Mouse (Mus musculus) cerebellum, postnatal 10 days (tissue): ENCODE measurements at regions not wholly inside any gene's neighbourhood (a gene's known extent, or its start where the extent isn't known, plus 50 kb on each side); places are given as distances from the start of the nearest gene placed in this dataset.

Experiments used
- DNase-seq, 2 experiments: peaks; one replicate each; pipeline ENCODE4 v3.0.0; 2021; ENCODE audit warnings: mixed read lengths in 2 of 2

DNA sequence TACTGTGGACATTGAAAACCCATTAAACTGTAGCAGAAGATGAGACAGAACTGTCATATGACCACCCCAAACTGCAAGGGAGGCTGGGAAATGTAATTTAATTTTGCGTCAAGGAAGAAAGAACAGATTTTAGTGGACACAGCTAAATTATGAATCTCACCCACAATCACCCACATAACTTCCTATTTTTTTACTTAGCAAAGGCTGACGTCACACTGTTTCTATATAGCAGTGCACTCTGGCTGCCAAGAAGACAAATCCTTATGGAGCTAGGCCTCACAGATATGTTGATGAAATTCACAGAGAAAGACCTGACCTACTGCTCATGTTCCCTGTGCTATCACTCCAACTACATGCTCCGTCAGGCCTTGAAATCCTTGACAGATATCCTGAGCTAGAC lies 118.5 kb upstream of the Lmo4 start:
- DNase-seq, result no peak

- DNase-seq, result peak in 1 of 2 experiments; percentile 6
Measured at GRCm38 (mm10) chr3:144319468-144320205, 114.6 kb upstream of the Lmo4 start.

GRCm38 (mm10) chr3:144318761-144319467 lies 113.9 kb upstream of the Lmo4 start:
- DNase-seq, result peak; percentile 76 to 78

DNA sequence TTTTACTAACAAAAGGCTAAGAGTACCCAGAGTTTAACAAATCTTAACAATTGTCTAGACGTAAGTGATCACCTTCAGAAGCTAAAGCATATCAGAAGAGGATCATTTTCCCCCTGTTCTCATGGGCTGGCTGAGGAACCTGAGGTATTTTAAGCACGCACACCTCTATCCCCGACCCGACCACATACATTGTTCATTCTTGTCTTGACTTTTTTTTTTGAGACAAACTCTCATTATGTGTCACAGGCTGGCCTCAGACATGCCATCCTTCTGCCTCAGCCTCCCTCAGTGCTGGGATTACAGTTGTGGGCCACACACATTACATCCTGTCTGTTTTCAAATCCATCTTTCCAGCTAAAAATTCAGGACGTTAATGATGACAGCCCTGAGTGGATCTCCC lies 105.7 kb upstream of the Lmo4 start:
- no peak for DNase-seq

GRCm38 (mm10) chr3:144308616-144309015 lies 103.6 kb upstream of the Lmo4 start:
- DNase-seq, result no peak

- no peak for DNase-seq
Measured at GRCm38 (mm10) chr3:144307557-144307956, 102.5 kb upstream of the Lmo4 start.

DNA sequence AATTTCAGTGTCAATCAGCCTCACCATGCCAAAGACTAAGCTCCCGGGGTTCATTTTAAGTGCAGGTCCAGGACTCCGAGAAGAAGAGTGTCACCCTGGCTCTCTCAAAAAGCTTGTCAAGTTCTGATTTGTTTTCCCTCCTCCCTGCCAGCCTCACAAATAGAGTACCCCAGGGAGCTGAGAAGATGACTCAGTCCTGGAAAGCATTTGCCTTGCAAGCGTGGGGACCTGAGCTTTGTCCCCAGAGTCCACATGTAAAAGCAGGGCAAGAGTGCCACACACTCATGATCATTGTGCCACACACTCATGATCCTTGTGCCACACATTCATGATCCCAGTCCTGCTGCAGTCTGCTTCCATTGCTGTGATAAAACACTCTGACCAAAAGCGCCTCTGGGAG lies 100.4 kb upstream of the Lmo4 start:
- no peak for DNase-seq

- no peak for DNase-seq
Measured at GRCm38 (mm10) chr3:144304924-144305323, 99.9 kb upstream of the Lmo4 start.

DNA sequence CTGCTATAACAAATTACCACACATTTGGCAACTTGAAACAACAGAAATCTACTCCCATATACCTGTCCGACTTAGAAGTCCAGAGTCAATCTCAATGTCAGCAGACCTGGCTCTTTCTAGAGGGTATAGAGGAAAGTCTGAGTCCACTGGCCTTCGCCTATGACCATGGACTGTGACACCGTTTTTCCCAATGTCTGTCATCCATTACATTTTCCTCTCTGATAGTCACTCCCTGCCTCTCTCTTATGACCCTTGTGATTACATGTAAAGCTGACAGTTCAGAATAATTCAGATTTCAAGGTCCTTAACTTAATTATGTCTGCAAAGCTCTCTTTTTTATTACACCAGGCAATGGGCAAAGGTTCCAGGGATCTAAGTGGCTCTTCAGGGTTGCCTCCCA lies 97.6 kb upstream of the Lmo4 start:
- DNase-seq, result no peak

DNA sequence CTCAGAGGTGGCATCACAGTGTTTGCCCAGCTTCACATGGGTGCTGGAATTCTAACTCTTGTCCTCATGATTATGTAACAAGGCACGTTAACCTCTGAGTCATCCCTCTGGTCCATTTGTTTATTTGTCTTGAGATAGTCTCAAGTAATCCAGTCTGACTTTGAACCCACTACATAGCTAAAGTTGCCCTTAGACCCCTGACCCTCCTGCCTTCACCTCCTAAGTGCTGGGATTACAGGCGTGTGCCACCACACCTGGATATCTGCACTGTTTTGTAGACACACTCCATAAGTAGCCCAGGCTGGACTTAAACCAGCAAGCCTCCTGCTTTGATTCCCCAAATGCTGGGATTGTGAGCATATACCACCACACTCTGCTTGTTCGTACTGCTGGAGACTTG lies 96.0 kb upstream of the Lmo4 start:
- DNase-seq, result no peak

DNA sequence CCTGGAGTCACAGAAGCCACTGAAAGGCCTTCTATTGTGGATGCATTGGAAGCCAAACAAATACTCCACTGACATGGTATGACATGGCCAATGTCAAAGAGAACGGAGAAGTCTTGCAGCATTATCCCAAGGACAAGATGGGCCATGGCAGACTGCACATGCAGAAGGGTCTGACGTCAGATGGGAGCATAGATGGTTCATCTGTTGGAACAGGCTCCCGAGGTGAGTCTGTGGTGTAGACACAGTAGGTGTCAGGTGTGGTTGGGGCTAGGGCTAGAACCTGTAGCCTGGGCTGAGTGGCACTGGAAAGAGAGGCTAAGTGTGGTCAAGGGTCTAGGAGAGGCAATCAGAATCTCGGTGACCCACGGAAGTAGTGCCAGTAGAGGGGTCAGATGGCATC lies 94.2 kb upstream of the Lmo4 start:
- DNase-seq, result no peak

DNA sequence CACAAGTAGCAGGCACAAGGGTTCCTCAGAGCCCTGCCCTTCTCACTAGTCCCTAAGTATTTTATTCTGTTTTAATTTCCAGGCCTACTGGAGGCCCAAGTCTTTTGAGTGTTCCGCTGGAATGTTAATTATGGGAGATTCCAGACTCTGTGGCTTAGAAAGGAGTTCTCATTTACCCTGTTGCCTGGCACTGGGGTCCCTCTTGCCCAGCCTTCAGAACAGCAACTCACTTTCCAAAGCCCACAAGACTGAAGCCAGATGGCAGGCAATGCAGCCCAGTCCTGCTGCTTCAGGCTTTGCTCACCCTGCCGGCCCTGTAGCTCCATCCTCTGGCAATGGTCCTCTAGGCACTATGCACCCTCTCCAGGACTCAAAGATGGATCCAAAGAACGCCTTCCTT lies 84.5 kb upstream of the Lmo4 start:
- peak; percentile 27 to 56 for DNase-seq

DNA sequence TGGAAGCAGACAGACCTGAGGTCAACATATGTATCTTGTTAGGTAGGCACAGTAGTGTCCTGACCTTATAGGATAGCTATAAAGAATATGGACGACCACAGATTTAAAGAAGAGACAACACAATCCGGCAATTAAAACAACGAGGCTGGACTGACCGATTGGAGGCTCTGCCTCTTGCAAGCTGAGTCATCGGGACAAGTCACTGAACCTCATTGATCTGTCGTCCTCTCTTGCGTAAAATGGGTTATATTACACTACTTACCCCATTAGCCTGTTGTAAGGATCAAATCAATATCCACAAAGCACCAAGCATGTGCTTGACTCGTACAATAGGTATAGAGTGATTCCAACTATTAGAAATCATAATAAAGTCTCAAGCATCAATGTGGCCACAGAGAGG lies 81.1 kb upstream of the Lmo4 start:
- DNase-seq, result no peak

- no peak for DNase-seq
Measured at GRCm38 (mm10) chr3:144284326-144284725, 79.3 kb upstream of the Lmo4 start.

- DNase-seq, result no peak
Measured at GRCm38 (mm10) chr3:144273115-144273514, 68.1 kb upstream of the Lmo4 start.

DNA sequence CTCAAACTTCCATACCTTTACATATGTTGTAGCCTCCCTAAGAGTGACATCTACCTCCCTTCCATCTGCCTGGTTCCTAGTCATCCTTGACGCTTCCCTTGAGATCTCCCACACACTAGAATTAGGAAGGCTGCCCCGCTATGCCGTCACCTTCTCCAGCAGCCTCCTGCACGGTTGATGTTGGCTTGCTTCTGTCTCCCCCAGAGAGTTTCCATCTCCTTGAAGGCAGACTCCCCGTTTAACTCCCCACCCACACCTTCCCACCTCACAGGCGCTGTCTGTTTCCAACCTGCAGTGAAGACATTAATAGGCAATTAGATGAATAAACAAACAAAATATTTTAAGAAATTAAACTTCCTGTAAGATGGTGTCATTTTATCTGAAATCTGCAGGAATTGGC lies 65.2 kb upstream of the Lmo4 start:
- DNase-seq, result no peak

DNA sequence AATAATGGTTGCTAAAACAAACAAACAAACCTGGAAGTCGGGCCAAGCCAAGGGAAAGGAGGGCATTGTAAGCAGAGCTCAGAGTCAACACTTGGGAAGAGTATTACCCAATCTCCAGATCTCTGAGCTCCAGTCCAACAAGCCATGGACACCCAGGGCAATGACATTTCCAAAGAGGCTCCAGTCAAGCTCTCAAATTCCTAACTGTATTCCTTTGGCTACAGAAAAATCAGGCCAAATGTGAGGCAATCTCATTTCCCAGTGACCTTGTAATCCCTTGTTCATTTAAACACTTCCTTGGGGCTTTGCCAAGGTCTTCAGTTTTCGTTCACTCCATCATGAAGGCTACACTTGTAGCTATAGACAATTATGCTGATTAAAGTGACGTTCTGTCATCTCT lies 59.5 kb upstream of the Lmo4 start:
- no peak for DNase-seq

- no peak for DNase-seq
Measured at GRCm38 (mm10) chr3:144260886-144261285, 55.9 kb upstream of the Lmo4 start.

- DNase-seq, result no peak
Measured at GRCm38 (mm10) chr3:144257714-144258517, 52.9 kb upstream of the Lmo4 start.

DNA sequence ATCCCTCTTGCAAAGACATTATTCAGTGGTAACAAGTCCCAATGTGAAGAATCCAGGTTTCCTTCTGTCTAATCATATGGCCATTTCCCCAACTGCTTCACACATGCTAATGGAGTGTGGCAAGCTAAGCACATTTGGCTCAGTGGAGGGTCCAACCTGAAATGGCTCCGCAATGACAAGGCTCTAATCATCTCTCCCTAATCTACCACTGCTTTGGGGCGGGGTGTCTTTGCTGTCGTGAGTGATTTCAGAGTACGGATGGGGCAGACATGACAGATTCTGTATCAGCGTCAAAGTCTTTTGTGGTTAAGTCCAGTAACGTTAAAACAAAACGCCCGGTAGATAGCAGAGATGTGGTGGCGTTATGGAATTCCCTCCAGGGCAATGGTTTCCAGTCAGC lies 52.2 kb upstream of the Lmo4 start:
- no peak for DNase-seq

DNA sequence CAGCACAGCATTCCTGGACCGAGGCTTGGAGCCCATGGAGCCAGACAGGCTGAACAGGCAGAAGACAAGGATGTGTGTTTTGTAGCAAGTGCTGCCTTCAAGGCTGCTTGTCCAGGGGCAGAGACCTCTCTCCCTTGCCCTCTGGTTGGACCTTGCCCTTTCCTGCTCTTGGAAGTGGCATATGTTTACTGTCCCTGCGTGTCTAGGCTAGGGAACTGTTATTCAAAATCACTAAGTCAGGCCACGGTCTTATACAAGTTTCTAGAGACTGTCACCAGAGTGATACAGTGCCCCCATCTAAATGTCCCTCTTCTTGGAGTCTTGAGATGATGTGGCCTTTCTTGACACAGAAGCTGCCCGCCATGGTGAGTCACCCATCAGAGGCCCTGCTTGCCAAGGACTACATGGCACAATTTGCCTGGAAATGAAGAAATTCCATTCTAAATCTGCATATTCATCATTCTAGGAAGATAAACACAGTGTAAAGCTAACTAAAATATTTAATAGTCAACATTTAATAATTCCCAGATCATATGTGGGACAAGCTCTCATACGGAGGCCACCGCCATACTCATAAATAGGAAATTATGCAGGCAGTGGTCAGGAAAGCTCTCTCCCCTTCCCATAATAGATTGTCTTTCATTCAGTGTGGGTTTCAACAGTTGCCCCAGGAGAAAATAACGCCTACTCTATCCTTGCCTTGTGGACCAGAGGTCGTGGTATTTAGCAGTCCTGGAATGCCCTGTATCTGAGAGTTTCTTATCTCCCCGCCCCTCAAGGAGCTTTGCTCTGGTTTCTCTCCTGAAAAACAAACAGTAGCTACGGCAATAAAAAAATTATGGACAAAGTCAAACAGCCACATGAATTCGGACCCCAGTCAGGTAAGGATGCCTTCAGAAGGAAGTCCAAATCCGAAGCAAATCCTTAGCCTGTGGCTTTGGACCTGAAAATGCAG lies 50.9 kb upstream of the Lmo4 start:
- DNase-seq, result no peak
